Mouse (Mus musculus): ENCODE results near the gene Pdx1.

DNA sequence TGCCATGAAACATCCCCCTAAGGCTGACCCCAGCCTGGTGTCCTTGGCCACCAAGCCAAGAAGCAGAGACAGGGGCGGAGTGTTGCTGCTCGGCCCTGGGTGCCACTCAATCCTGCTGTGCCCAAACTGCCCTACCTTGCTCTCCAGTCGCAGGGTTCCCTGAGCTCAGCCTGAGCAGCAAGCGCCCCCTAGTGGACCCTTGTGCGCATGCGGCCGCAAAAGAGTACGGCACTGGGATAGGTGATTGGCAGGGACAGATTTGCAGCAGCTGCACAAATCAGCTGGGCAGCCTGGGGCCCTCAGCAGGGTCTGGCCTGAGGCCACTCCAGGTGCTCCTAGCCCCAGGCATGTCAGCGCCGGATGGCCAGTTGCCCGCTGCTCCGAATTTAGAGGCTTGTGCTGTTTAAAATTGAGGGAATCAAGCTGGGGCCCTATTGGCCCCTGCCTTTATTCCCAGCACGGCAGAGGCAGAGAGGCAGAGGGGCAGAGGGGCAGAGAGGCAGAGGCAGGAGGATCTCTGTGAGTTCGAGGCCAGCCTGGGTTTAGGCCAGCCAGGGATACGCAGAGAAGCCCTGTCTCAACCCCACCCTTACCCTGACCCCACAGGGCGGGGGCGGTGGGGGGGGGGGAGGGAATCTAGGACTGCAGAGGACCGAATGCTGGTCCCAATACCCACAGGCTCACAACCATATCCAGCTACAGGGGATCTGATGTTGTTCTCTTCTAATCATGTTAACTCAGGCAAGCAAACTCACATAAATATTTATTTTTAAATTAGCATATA, 23.6 kb downstream of the Pdx1 start:
- TF ChIP-seq POLR2A (IDR thresholded peaks at IDR 0.05; ENCODE audit: insufficient read length, low read depth) (no peak), USF1 (IDR thresholded peaks at IDR 0.05; ENCODE audit: low read depth) (no peak), MYOD1 (IDR thresholded peaks at IDR 0.05; ENCODE audit: control insufficient read depth in 1 of 3, insufficient read length in 2 of 3, low read depth in 2 of 3) (peak; percentile 97 to 99 (median 99)), MAX (IDR thresholded peaks at IDR 0.05; ENCODE audit: low read depth) (no peak), POLR2AphosphoS2 (IDR thresholded peaks at IDR 0.05; ENCODE audit: insufficient read length, low read depth) (no peak), E2F4 (IDR thresholded peaks at IDR 0.05; ENCODE audit: insufficient read depth) (no peak), TCF12 (IDR thresholded peaks at IDR 0.05; ENCODE audit: insufficient read depth, poor library complexity, severe bottlenecking) (peak; percentile 98), MYOG (IDR thresholded peaks at IDR 0.05; ENCODE audit: control insufficient read depth in 1 of 3, insufficient read depth in 1 of 3, insufficient read length in 2 of 3, low read depth in 2 of 3) (peak; percentile 68 to 99 (median 93)), SRF (IDR thresholded peaks at IDR 0.05; ENCODE audit: control insufficient read depth, insufficient read length, low read depth) (no peak), CEBPB (IDR thresholded peaks at IDR 0.05; ENCODE audit: insufficient read depth, poor library complexity, severe bottlenecking) (no peak), TCF3 (IDR thresholded peaks at IDR 0.05; ENCODE audit: insufficient read length, low read depth) (peak; percentile 99)
